Mouse (Mus musculus) kidney, embryonic 16.5 days (tissue): ENCODE results near the gene Cdk13. TPM values are rescaled to one million over a fixed set of nuclear protein-coding genes. Genes with fewer than 3 reads are reported as not detected.

Experiments used
- ATAC-seq: fragments of 200-750 bp; cut with Nextera tagmentation; 2 replicates; pipeline ENCODE4 v1.8.0; 2017; ENCODE audit warnings: moderate TSS enrichment; ENCODE audit not compliant: low FRiP score, low TSS enrichment
- H3K27ac ChIP-seq: fragments of 300-500 bp; sonication (generic); 2 replicates; pipeline ENCODE4 v1.5.1; 2014; ENCODE audit warnings: low read length
- H3K27me3 ChIP-seq: fragments of 300-500 bp; sonication (generic); 2 replicates; pipeline ENCODE4 v1.6.1; 2014; ENCODE audit warnings: low read length, control low read depth, mixed read lengths; ENCODE audit not compliant: insufficient read depth
- H3K36me3 ChIP-seq: fragments of 300-500 bp; sonication (generic); 2 replicates; pipeline ENCODE4 v1.6.1; 2014; ENCODE audit warnings: low read length, control low read depth, mixed read lengths; ENCODE audit not compliant: insufficient read depth
- H3K4me1 ChIP-seq: fragments of 300-500 bp; sonication (generic); 2 replicates; pipeline ENCODE4 v1.6.1; 2014; ENCODE audit warnings: low read length, control low read depth, mixed read lengths; ENCODE audit not compliant: insufficient read depth
- H3K4me2 ChIP-seq: fragments of 300-500 bp; sonication (generic); replicated peaks from 2 replicates; pipeline ENCODE4 v1.6.1; 2014; ENCODE audit warnings: low read depth, low read length
- H3K4me3 ChIP-seq: fragments of 300-500 bp; sonication (generic); 2 replicates; pipeline ENCODE4 v1.5.1; 2014; ENCODE audit warnings: mild to moderate bottlenecking, low read length
- H3K9ac ChIP-seq: fragments of 300-500 bp; sonication (generic); replicated peaks from 2 replicates; pipeline ENCODE4 v1.6.1; 2014; ENCODE audit warnings: low read length
- H3K9me3 ChIP-seq: fragments of 300-500 bp; sonication (generic); 2 replicates; pipeline ENCODE4 v1.6.1; 2016; ENCODE audit warnings: low read length, control low read depth
- WGBS: fragments of 180-500 bp; shearing (Covaris S2); extraction: QIAGEN DNeasy Blood & Tissue Kit; methylation state at CpG from one replicate; pipeline ENCODE4 v1.1.7; 2014; 5-methylcytosine and 5-hydroxymethylcytosine counted together
- microRNA counts: library from miRNA; unstranded; fragments of <30 nt; microRNA quantifications from one replicate; lab custom pipeline; 2016
- microRNA-seq: library from miRNA; unstranded; fragments of <30 nt; microRNA quantifications from one replicate; pipeline ENCODE4, GENCODE M21; 2016
- polyA plus RNA-seq: library from polyadenylated mRNA; unstranded; fragments of >200 nt; fragmentation: Nextera tagmentation; extraction: Ambion mirVana; gene quantifications from 2 replicates; pipeline ENCODE4 v1.2.1, GENCODE M21; 2015

Cdk13 gene
- polyA plus RNA-seq, 1 experiment from 2014 or later, result 14.0 TPM

- WGBS, result 48% methylated on average over 1 of the region's 1 CpGs
- no peaks in the 10 kb centered on the region for H3K36me3 ChIP-seq
- H3K27ac ChIP-seq, result no peak overlapping the region
- H3K27me3 ChIP-seq, result no peaks in the 10 kb centered on the region
- no peaks in the 10 kb centered on the region for H3K4me1 ChIP-seq
- no peak overlapping the region for H3K4me2 ChIP-seq
- peak; percentile 96 for ATAC-seq
- no peaks in the 10 kb centered on the region for H3K9me3 ChIP-seq
- H3K9ac ChIP-seq, result no peak overlapping the region
- no peak overlapping the region for H3K4me3 ChIP-seq
These were observed 133.8 kb downstream of the Cdk13 start for GRCm38 (mm10) chr13:17671122-17671521.

- H3K9me3 ChIP-seq, result no peaks in the 10 kb centered on the region
- no peak overlapping the region for H3K9ac ChIP-seq
- no peak overlapping the region for H3K4me2 ChIP-seq
- no peak for ATAC-seq
- no peaks in the 10 kb centered on the region for H3K4me1 ChIP-seq
- no peaks in the 10 kb centered on the region for H3K36me3 ChIP-seq
- no peak overlapping the region for H3K27ac ChIP-seq
- WGBS, result 88% methylated on average over 1 of the region's 1 CpGs
- H3K4me3 ChIP-seq, result no peak overlapping the region
- H3K27me3 ChIP-seq, result no peaks in the 10 kb centered on the region
These were observed 137.5 kb downstream of the Cdk13 start for GRCm38 (mm10) chr13:17667380-17667779.

MicroRNAs within 50 kb of the gene (microRNA counts, 519-probe panel; counts per million panel counts)
- 104 counts per million, percentile 35 among the panel's probes with 10 or more counts for microRNA mmu-miR-466i (lab: Ali Mortazavi, UCI)

Small RNA genes within 50 kb of the gene (microRNA-seq; reads per million reads assigned to microRNA genes)
- not detected for gene Mir466i

Other genes with a start within 250 kb of the Cdk13 start
- 39.5 and 48.4 TPM in 2 replicates for gene Mplkip, start 109.9 kb downstream of the Cdk13 start, polyA plus RNA-seq
- gene Sugct, start 109.5 kb downstream of the Cdk13 start, polyA plus RNA-seq, result 16.0 and 17.5 TPM in 2 replicates
- gene Rala, start 139.1 kb upstream of the Cdk13 start, polyA plus RNA-seq, result 89.8 and 105 TPM in 2 replicates
- gene Yae1d1, start 188.3 kb upstream of the Cdk13 start, polyA plus RNA-seq, result 70.9 and 75.1 TPM in 2 replicates